Mouse (Mus musculus) right cerebral cortex, postnatal 10 days (tissue): ENCODE measurements around the gene Cyren.

Experiments used
- DNase-seq, 2 experiments: peaks; one replicate each; pipeline ENCODE4 v3.0.0; 2021; ENCODE audit warnings: low spot score in 2 of 2

Gene Cyren

DNA sequence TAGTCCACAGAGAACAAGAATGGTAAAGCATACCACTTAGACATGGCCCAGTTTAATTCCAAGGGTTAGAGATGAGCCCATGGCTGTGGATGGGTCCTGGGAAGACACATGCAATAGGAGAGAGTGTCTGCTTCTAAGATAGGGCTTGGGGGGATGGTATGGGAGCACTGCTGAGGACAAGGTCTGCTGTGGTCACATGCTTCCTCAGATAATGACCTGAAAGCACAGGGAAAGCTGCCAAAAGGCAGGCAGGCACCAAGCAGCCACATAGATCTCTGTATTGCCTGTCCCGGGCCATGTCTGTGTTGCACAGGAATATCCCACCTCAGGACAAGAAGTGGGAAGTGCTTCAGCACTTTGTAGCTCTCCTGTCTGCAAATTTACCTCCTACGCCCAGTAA, 21.3 kb upstream of the Cyren start:
- DNase-seq, result no peak

DNA sequence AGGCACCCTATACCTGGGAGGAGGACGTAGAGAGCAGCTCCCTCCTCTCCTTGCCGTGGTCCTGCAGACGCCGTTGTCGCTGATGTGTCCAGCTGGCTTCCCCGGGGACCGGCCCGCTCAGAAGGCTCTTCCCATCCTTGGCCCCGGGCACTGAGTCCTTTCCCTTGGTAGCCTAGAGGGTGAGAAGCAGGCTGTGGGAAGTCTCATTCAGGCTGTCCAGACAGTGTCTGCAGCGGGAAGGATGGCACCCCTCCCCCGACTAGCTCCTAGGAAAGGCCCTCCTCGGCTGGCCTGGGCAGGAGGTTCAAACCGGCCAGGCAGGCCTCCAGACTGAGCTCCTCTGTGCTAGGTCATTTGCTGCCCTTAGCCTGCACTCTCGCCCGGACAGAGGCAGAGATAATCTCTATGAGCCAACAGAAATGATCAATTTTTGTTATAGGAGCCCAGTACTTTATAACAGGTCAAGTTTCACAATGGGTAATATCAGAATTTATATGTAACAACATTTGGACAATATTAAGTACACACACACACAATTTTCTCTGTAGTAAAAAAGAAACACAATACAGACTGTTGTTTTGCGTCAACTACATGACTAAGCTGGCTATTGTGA, 18.4 kb upstream of the Cyren start:
- no peak for DNase-seq

DNA sequence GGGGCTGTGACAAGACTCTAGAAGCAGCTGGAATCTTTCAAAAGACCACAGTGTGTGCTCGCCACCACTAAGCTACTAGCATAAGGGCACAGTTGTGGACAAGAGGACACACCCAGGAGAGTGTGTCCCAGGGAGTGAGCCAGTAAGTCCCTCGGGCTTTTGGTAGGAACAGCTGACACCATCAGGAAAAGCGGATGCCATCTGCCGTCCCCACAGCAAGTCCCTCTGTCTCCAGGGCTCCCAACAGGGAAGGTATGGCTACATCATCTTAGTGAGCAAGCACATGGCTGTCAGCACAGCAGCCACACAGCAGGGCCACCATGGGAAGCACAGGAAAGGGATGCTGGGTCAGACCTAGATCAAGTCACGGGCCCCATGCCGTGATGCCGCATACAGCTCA, 17.7 kb upstream of the Cyren start:
- no peak for DNase-seq

DNA sequence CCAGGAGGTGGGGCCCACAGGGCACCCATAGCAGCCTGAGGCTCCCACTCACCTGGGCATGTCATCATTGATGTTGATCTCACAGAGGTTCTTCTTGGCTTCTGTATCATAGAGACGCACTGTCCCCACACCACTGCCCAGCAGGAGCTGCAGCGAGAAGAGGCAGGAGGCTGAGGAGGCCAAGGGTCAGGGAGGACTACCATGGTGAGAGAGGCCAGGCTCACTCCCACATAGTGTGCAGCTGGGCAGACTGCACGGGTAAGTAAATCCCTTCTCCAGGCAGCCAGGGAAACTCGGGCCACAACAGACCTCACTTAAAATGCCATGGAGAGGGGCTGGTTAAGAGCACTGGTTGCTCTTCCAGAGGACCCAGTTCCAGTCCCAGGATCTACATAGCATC, 11.3 kb upstream of the Cyren start:
- DNase-seq, result no peak

DNA sequence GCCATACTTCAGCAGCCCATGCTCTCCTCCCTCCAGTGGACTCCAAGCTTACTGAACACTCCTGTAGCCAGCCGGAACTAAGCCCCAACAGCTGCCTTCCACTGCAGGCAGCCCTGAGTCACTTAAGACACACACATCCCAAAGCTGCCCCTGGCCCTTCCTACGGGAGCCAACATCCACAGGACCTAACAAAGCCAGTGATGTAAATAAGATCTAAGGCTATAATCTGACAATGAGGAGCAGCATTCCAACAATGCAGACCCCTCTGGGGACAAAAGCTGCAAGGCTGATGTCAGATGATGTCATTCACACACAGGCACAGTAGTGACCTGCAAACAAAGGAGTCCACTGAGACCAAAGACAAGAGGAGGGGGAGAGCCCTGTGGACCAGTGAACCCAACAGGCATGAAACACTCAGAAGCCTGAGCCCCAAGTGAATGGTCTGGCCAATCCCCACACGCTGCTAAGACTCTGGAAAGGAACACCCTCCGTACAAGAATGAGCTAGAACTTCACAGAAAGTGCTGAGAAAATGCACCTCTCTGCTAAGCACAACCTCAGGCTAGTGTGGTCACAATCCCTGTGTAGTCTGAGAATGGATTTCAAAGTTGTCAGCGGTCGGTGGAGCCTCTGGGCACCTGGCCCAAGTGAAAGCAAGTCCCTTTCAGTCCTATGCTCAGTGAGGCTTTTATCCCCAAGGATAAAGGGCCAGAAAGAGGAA, 9.4 kb upstream of the Cyren start:
- DNase-seq, result no peak

DNA sequence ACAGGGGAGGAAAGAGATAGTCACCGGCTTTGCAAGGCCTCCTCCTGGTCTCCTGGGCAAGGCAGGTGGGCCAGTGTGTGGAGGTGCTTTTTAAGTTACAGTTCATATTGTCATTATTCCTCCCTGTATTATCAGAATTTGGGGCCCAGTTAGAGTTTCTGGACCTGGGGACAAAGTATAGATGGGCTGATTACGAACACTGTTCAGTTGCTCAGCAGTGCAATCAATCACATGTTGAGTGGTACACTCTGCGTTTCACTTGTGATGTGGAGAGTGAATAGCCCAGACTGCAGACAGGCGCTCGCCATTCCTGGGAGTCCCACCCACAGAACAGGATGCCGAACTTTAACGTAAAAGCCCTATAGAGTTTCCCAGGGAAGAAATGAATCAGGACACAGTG, 6.9 kb upstream of the Cyren start:
- DNase-seq, result no peak

DNA sequence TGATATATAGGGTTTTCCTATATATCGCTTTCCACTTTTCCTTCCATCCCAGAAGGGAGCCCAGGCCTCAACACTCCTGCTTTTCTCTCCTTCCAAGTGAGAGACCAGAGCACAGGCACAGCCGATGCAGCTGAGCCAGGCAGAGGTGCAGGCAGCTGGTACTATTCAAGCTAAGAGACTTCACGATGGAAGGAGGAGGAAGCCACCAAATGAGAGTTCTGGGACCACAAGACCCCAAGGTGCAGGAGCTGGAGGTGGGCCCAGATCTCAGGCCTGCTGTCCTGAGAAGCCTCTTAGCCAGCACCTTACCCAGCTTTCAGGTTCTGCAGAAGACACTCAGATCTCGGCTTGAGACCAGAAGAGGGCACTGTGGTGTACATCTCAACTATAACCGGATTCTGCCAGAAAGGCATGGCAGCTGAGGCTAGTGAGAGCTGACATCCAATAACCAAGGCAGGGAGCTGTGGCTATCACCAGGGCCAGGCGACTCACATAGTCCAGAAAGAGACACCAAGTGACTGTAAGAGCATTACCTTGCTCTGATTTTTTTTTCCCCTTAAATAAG, 2.1 kb upstream of the Cyren start:
- DNase-seq, result peak; percentile 66 to 76

DNA sequence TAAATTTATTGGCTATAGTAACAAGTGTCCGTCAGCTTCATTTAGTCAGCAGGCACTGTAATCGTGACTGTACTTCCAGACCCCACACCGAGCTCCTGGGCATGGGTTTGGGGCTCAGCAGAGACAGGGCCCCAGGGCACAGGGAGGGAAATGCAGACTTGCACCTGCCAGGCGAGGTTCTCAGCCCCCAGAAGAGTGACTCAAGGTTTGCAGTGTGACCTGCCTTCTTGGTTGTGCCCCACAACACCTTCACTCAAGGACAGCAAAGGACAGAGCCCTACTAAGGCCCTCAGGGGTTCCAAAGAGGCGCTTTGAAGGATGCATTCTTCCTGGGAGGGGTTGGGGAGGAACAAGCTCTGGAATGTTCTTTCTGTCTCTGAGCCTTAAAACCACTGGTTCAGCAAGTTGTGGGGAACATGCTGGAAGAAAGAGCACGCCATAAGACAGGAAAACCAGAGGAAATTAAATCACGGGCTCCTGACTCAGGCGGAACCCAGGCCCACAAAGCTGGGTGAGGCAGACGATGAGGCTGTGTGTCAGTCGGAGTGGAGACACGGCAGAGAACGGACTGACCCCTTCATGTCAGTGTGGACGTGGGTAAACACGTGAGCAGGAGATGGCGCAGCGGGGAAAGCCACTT, 1.4 kb upstream of the Cyren start:
- DNase-seq, result no peak

DNA sequence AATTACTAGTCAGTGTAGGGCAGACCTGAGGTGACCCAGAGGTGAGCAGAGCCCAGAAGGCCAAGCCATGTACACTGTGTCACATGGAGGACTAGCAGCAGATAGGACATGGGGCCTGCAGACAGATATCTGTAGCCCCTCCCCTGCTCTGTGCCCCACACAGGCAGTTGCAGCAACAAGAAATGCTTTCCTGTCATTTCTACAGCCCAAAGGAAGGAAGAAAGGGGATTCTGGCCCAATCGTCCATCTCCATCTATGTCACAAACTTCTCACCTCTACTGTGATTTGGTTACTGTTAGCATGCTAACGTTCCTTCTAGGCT, 1.1 kb downstream of the Cyren start:
- peak in 1 of 2 experiments; percentile 15 for DNase-seq

DNA sequence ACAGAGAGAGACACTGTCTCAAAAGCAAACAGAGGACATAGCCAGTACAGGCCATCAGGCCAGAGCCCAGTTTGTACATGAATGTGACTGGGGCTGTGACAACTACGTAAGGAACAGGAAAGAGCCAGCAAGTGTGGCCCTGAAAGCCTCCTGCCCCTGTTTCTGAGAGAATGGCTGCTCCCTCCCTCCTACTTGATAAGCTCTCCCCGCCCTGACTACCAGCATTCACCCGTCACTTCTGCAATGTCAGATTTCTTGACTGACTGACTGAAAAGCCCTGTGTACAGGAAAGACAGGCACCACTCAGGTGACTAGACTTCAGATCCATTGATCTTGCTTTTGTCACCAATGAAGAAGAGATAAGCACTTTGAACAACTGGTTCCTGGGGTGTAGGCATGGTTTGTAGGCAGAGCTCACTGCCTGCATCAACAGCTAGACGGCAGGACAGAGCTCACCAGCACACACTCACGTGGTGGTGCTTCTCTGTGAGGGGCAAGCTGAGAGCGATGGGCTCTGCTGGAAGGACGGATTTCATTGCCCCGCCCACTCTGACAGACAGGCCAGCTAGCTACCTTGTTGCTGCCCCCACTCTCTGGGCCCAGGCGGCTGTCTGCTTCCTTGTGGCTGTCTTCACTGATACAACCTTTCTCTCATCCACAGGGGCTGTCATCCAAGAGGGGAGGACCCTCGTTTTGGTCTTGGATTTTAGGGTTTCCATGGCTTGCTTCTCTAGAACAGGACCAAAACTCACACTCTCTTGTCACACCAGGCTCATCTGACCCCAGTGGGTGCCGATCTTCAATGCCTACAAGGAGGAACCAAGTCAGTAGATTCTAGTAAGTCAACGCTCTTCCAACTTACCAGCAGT, 1.7 kb downstream of the Cyren start:
- DNase-seq, result no peak

DNA sequence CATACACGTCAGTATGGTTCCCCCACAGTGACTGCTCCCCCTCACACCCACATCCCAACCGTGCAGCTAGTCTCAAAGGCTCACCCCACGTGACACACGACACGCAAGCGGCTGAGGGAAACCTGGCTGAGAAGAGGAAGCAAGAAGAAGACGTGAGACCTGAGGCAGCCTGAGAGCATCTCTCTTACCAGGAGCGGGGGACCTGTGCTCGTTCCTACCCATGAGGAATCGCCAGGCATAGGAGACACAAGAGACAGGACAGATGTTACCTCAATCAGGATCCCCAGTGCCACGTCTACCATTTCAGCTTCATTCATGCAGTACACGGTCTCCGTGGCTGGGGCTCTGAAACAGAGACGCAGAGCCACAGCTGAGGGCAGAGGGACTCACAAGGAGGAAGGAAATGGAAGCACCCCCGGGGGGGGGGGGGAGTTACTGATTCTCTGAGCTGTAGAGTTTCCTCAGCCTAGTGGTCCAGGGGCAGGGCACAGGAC, 2.5 kb downstream of the Cyren start:
- peak in 1 of 2 experiments; percentile 50 for DNase-seq

DNA sequence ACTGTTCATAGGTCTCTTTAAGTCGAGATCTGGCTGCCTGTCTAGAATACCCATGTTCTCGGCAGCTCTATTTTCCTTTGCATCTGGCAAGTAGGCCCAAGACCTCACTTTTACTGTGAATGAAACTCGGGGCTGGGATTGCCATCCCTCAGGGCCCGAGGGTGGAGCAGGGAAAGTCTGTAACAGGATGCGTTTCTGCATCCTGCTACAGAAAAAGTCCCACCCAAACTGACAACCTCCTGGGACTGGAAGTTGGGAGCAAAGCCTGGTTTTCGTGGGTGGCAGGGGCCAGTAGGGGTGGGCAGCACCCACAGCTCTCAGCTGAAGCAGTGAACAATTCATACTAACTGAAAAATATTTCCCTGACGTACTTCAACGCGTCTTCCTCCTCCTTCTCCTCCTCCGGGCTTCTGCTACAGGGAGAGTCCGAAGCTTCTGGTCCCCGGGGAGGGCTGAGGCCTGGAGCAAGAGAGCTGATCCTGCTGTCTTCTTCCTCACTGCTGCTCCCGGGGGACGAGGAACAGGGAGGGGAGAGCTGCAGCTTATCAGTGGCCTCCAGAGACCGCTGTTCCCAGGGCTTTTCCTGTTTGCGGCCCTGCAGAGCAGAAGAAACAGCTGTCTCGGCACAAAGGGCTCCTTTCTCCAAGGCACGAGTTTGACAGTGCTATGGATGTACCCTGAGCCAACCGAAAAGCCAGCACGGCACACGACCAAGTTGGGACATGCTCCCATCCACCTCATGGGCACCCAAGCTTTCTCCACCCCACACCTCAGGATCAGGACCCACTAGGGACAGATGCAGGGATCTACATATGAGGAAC, 3.5 kb downstream of the Cyren start:
- no peak for DNase-seq

DNA sequence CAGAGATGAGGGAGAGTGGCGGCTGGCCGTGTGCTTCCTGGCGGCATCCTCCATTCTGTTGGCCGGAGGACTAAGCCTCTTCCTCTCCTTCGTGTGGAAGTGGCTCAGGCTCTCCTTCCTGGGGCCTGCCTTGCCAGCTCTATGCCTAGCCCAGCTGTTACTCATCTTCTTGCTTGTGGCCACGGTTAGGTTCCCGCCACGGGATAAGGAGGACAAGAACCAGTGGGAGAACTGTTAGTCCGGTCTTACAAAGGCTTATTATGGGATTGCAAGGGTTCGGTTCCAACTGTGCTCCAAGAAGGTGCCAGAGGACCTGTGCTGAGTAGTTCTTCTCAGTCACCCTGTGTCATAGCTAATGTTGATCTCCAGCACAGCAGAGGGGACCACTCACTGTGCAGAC, 5.0 kb downstream of the Cyren start:
- DNase-seq, result peak in 1 of 2 experiments; percentile 19

DNA sequence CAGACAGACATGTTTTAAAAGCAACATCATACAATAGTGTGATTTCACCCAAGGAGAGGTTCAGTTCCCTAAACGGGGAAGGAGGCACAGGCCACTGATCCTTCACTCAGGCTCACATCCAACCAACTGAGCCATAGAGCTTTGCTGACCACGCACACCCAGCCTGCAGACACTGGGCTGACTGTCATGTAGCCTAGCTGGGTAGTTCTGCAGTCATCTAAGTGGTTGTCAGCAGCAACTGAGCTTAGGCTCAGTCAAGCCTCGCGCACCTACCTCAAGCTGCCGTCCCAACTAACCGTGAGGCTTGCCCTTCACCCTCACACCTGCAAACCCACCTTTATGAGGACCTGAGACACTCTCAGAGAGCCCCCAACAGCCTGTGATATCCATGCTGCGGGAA, 5.9 kb downstream of the Cyren start:
- DNase-seq, result peak in 1 of 2 experiments; percentile 39

DNA sequence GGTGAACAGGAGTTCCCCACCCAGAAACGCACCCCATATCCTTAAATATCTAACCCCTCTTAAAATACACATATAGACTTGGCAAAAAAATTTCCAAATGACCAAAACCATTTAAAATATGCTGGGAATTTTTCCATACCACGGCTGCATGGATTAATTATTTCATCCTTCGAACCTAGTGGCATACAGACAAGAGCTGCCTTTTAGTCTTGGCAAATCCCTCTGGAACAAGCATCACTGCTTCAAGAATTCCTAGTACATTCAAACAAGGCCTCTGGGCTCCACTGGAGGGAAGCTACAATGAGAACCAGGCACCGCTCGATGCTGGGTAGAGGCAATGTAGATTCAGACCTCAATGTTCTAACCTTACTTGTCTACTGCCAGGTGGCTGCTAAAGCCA, 7.1 kb downstream of the Cyren start:
- no peak for DNase-seq

DNA sequence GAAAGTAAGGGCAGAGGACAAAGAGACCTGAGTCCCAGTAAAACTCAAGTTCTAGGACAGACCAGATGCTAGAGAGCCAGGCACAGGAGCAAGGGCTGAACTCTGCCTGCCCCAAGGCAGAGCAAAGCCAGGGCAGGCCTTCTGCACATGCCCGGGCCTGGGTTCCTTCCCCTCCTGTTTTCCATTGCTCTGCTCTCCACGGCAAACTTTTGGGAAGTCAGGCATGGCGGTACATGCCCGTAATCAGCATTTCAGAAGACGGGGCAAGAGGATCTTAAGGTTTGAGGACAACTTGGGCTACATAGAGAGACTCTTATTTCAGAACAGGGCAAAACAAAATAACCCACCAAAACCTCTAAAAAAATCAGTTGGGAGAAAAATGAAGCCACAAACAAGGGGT, 7.7 kb downstream of the Cyren start:
- DNase-seq, result no peak

DNA sequence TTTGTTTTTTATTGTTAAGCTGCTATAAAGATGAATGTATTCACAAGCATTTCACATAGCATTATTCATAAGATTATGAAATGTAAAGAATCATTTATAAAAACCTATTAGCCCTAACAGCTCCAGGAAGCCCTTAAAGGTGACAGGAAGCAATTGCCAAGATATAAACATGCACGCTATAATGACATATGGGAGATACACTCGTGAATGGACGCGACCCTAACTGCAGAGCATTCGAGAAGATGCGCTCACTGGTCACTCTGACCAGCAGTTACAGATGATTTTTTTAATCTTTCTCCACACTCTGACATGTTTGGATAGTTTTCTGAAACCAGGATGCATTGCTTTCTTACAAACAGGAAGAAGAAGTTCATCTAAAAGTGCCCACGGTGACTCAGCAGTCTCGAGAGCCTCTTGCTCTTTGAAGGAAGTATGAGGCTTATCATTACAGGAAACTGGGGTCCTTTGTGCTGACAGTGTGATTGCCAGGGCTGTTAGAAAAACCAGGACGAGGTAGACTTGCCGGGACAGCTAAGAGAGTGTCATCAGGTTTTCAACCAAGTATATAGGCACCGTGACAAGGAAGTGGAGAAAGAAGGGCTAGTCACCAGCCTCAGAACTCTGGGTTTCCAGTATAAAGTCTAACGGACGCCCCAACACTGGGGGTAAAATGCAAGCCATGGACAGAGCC, 8.5 kb downstream of the Cyren start:
- no peak for DNase-seq

DNA sequence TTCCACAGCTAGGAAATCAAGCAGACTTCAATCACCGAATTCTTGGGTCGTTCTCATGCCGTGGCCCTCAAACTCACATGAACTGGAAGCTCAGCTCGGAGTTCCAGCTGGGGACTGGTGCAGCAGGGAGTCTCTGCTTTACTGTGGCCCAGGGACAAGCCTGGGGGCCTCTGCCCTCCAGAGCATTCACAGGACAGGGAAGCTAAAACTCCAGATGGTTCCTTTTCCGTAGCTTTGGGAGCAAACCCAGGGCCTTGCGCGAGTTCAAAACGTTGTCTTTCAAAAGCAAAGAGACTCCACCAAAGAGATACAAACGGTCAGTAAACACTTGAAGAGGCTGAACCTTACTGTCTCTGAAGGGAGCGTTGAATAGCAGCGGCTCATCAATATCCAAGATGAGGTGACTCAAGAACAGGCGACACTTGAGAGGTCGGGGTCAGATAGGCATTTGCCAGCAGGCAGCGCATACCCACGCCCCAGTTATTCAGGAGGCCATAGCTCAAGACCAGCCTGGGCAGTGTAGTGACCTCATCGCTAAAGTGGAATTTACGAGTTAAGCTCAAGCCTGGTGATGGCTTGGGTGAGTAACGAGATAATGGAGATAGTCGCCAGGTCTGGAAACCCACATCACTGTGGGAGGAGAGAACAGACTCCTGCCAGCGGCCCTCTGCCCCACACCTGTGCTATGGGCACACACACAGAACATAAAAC, 9.2 kb downstream of the Cyren start:
- DNase-seq, result no peak

DNA sequence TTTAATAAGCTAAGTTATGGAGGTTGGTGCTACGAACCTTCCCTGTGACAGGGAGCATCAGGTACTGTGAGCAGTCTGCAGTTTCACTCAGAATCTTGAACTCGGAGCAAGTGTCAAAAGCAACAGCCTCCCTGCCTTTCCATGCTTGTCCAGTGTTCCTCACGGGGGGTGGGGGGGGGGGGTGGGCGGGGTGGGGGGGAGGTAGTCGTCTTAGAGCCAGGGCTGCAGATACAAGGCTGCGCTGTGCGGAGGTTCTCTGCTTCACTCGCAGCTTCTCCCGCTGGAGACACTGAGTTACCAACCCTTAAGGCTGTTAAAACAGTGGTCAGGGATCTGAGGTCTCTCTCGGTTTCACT, 9.9 kb downstream of the Cyren start:
- DNase-seq, result no peak
